Mouse (Mus musculus) heart, embryonic 16.5 days (tissue): ENCODE measurements around the gene Tmem234. TPM values are rescaled to one million over a fixed set of nuclear protein-coding genes. Genes with fewer than 3 reads are reported as not detected.
A peak's percentile ranks its signal among the peaks of the same experiment; 100 is the strongest.

Source experiments
- ATAC-seq: fragments of 200-750 bp; cut with Nextera tagmentation; replicated peaks from 2 replicates; pipeline ENCODE4 v1.8.0; 2017; ENCODE audit warnings: moderate number of reproducible peaks; ENCODE audit not compliant: insufficient read depth, low FRiP score; ENCODE audit errors: extremely low read depth
- H3K27ac ChIP-seq: fragments of 300-500 bp; sonication (generic); 2 replicates; pipeline ENCODE4 v1.5.1; 2014; ENCODE audit warnings: mild to moderate bottlenecking, low read length, control low read depth, moderate library complexity
- H3K27me3 ChIP-seq: fragments of 300-500 bp; sonication (generic); 2 replicates; pipeline ENCODE4 v1.6.1; 2014; ENCODE audit warnings: low read length, mixed read lengths; ENCODE audit not compliant: control insufficient read depth, insufficient read depth
- H3K36me3 ChIP-seq: fragments of 300-500 bp; sonication (generic); 2 replicates; pipeline ENCODE4 v1.6.1; 2014; ENCODE audit not compliant: control insufficient read depth, insufficient read depth
- H3K4me1 ChIP-seq: fragments of 300-500 bp; sonication (generic); 2 replicates; pipeline ENCODE4 v1.6.1; 2014; ENCODE audit warnings: low read length, mixed read lengths; ENCODE audit not compliant: control insufficient read depth, insufficient read depth
- H3K4me2 ChIP-seq: fragments of 300-500 bp; sonication (generic); 2 replicates; pipeline ENCODE4 v1.6.1; 2014; ENCODE audit warnings: low read depth, mild to moderate bottlenecking, control low read depth, low read length
- H3K4me3 ChIP-seq: fragments of 300-500 bp; sonication (generic); 2 replicates; pipeline ENCODE4 v1.5.1; 2014; ENCODE audit warnings: mild to moderate bottlenecking, control low read depth, low read length
- H3K9ac ChIP-seq: fragments of 300-500 bp; sonication (generic); 2 replicates; pipeline ENCODE4 v1.6.1; 2014; ENCODE audit warnings: low read length, control low read depth
- H3K9me3 ChIP-seq: fragments of 300-500 bp; sonication (generic); replicated peaks from 2 replicates; pipeline ENCODE4 v1.6.1; 2016; ENCODE audit warnings: low read length; ENCODE audit not compliant: control insufficient read depth
- WGBS: fragments of 180-500 bp; shearing (Covaris S2); extraction: QIAGEN DNeasy Blood & Tissue Kit; methylation state at CpG from one replicate; pipeline ENCODE4 v1.1.7; 2014; 5-methylcytosine and 5-hydroxymethylcytosine counted together
- polyA plus RNA-seq: library from polyadenylated mRNA; unstranded; fragments of >200 nt; fragmentation: Nextera tagmentation; extraction: Ambion mirVana; gene quantifications from 2 replicates; pipeline ENCODE4 v1.2.1, GENCODE M21; 2015

The Tmem234 gene
- polyA plus RNA-seq, 1 experiment from 2014 or later, result 148 TPM

GRCm38 (mm10) chr4:129624281-129625028, 24.0 kb downstream of the Tmem234 start:
- Histone ChIP-seq H3K27ac (peak overlapping the region; percentile 93), H3K9ac (peak overlapping the region; percentile 87), H3K4me2 (peak overlapping the region; percentile 83), H3K4me1 (peaks cover 25% of the 10 kb centered on the region), H3K27me3 (no peaks in the 10 kb centered on the region), H3K36me3 (peaks cover 26% of the 10 kb centered on the region), H3K4me3 (peak overlapping the region; percentile 84), H3K9me3 (no peaks in the 10 kb centered on the region)
- peak; percentile 90 for ATAC-seq
- under 1% methylated on average over 18 of the region's 18 CpGs for WGBS

GRCm38 (mm10) chr4:129625029-129625370, 24.5 kb downstream of the Tmem234 start:
- Histone ChIP-seq H3K4me3 (peak overlapping the region; percentile 84), H3K27me3 (no peaks in the 10 kb centered on the region), H3K9me3 (no peaks in the 10 kb centered on the region), H3K4me1 (peaks cover 25% of the 10 kb centered on the region), H3K36me3 (peaks cover 30% of the 10 kb centered on the region), H3K27ac (peak overlapping the region; percentile 81), H3K4me2 (peak overlapping the region; percentile 83), H3K9ac (peak overlapping the region; percentile 65)
- ATAC-seq, result 0 out of 2 replicates have a peak, but pooled peaks have one; percentile 5
- 2% methylated on average over 6 of the region's 6 CpGs for WGBS

GRCm38 (mm10) chr4:129625496-129625895, 25.0 kb downstream of the Tmem234 start:
- ATAC-seq, result no peak
- Histone ChIP-seq H3K4me1 (peaks cover 25% of the 10 kb centered on the region), H3K9ac (no peak overlapping the region; the same call in 1 of the 2 replicates), H3K36me3 (peaks cover 35% of the 10 kb centered on the region), H3K9me3 (no peaks in the 10 kb centered on the region), H3K27ac (peak overlapping the region; percentile 81), H3K4me2 (peak overlapping the region; percentile 83), H3K27me3 (no peaks in the 10 kb centered on the region), H3K4me3 (no peak overlapping the region)
- WGBS, result 47% methylated on average over 4 of the region's 4 CpGs

- Histone ChIP-seq H3K9ac (no peak overlapping the region), H3K27ac (no peak overlapping the region), H3K4me1 (peaks cover 25% of the 10 kb centered on the region), H3K9me3 (no peaks in the 10 kb centered on the region), H3K4me3 (no peak overlapping the region), H3K27me3 (no peaks in the 10 kb centered on the region), H3K4me2 (no peak overlapping the region), H3K36me3 (peaks cover 37% of the 10 kb centered on the region)
- WGBS, result 71% methylated on average over 6 of the region's 6 CpGs
- no peak for ATAC-seq
These were observed 25.6 kb downstream of the Tmem234 start for GRCm38 (mm10) chr4:129626035-129626434.

GRCm38 (mm10) chr4:129630944-129631343, 30.5 kb downstream of the Tmem234 start:
- Histone ChIP-seq H3K36me3 (peaks cover 74% of the 10 kb centered on the region), H3K9ac (no peak overlapping the region), H3K27ac (no peak overlapping the region), H3K4me2 (no peak overlapping the region), H3K27me3 (no peaks in the 10 kb centered on the region), H3K9me3 (no peaks in the 10 kb centered on the region), H3K4me3 (no peak overlapping the region), H3K4me1 (no peaks in the 10 kb centered on the region)
- 74% methylated on average over 4 of the region's 4 CpGs for WGBS
- no peak for ATAC-seq

- no peak overlapping the region for H3K4me3 ChIP-seq
- peaks cover 80% of the 10 kb centered on the region for H3K36me3 ChIP-seq
- H3K4me2 ChIP-seq, result no peak overlapping the region
- H3K9me3 ChIP-seq, result no peaks in the 10 kb centered on the region
- no peak for ATAC-seq
- no peak overlapping the region for H3K27ac ChIP-seq
- H3K27me3 ChIP-seq, result no peaks in the 10 kb centered on the region
- H3K9ac ChIP-seq, result no peak overlapping the region
- WGBS, result 90% methylated on average over 12 of the region's 12 CpGs
- no peaks in the 10 kb centered on the region for H3K4me1 ChIP-seq
These were observed 31.4 kb downstream of the Tmem234 start for GRCm38 (mm10) chr4:129631867-129632266.

GRCm38 (mm10) chr4:129633852-129634251, 33.4 kb downstream of the Tmem234 start:
- WGBS, result 90% methylated on average over 6 of the region's 6 CpGs
- H3K27ac ChIP-seq, result no peak overlapping the region
- H3K4me3 ChIP-seq, result no peak overlapping the region
- no peaks in the 10 kb centered on the region for H3K9me3 ChIP-seq
- peaks cover 81% of the 10 kb centered on the region for H3K36me3 ChIP-seq
- peaks cover 8% of the 10 kb centered on the region for H3K4me1 ChIP-seq
- no peaks in the 10 kb centered on the region for H3K27me3 ChIP-seq
- no peak overlapping the region for H3K4me2 ChIP-seq
- no peak for ATAC-seq
- no peak overlapping the region for H3K9ac ChIP-seq

GRCm38 (mm10) chr4:129639221-129639620, 38.8 kb downstream of the Tmem234 start:
- peak overlapping the region; percentile 76 for H3K4me2 ChIP-seq
- H3K27me3 ChIP-seq, result no peaks in the 10 kb centered on the region
- no peak overlapping the region; the same call in 1 of the 2 replicates for H3K27ac ChIP-seq
- peaks cover 42% of the 10 kb centered on the region for H3K36me3 ChIP-seq
- ATAC-seq, result no peak
- H3K4me3 ChIP-seq, result peak overlapping the region; percentile 60
- peaks cover 23% of the 10 kb centered on the region for H3K4me1 ChIP-seq
- H3K9me3 ChIP-seq, result no peaks in the 10 kb centered on the region
- peak overlapping the region; percentile 85 for H3K9ac ChIP-seq
- WGBS, result 75% methylated on average over 15 of the region's 15 CpGs

GRCm38 (mm10) chr4:129640101-129640637, 39.7 kb downstream of the Tmem234 start:
- Histone ChIP-seq H3K4me1 (peaks cover 23% of the 10 kb centered on the region), H3K9ac (peak overlapping the region; percentile 85), H3K4me2 (peak overlapping the region; percentile 76), H3K9me3 (no peaks in the 10 kb centered on the region), H3K27ac (peak overlapping the region; percentile 98), H3K27me3 (no peaks in the 10 kb centered on the region), H3K36me3 (peaks cover 37% of the 10 kb centered on the region), H3K4me3 (peak overlapping the region; percentile 60)
- no peak for ATAC-seq
- 2% methylated on average over 17 of the region's 17 CpGs for WGBS
